Mouse (Mus musculus): ENCODE results near the gene Tmem221. TPM values are rescaled to one million over a fixed set of nuclear protein-coding genes. Genes with fewer than 3 reads are reported as not detected.

Gene Tmem221
- polyA plus RNA-seq, 1 experiment, result 15.9 TPM

- TF ChIP-seq CTCF (IDR thresholded peaks at IDR 0.05; ENCODE audit: low read depth, low read length) (peak; percentile 91), POLR2A (IDR thresholded peaks at IDR 0.05; ENCODE audit: borderline replicate concordance, low read depth, low read length) (no peak)
- Histone ChIP-seq H3K27ac (ENCODE audit: insufficient read depth, low read depth, low read length) (no peak overlapping the region), H3K4me1 (ENCODE audit: control insufficient read depth, insufficient read depth, low read length) (peaks cover 25% of the 10 kb centered on the region), H3K4me3 (ENCODE audit: insufficient read depth, low read length) (no peak overlapping the region)
Measured at GRCm38 (mm10) chr8:71595862-71596261, 37.2 kb upstream of the Tmem221 start.

GRCm38 (mm10) chr8:71594324-71594722, 35.7 kb upstream of the Tmem221 start:
- Histone ChIP-seq H3K4me1 (ENCODE audit: control insufficient read depth, insufficient read depth, low read length) (peaks cover 30% of the 10 kb centered on the region), H3K4me3 (ENCODE audit: insufficient read depth, low read length) (no peak overlapping the region), H3K27ac (ENCODE audit: insufficient read depth, low read depth, low read length) (no peak overlapping the region)
- TF ChIP-seq CTCF (IDR thresholded peaks at IDR 0.05; ENCODE audit: low read depth, low read length) (no peak), POLR2A (IDR thresholded peaks at IDR 0.05; ENCODE audit: borderline replicate concordance, low read depth, low read length) (no peak)

GRCm38 (mm10) chr8:71593556-71594323, 35.1 kb upstream of the Tmem221 start:
- no peak for TF ChIP-seq CTCF (IDR thresholded peaks at IDR 0.05; ENCODE audit: low read depth, low read length)
- no peak for TF ChIP-seq POLR2A (IDR thresholded peaks at IDR 0.05; ENCODE audit: borderline replicate concordance, low read depth, low read length)
- no peak overlapping the region for H3K4me3 ChIP-seq (ENCODE audit: insufficient read depth, low read length)
- peaks cover 30% of the 10 kb centered on the region for H3K4me1 ChIP-seq (ENCODE audit: control insufficient read depth, insufficient read depth, low read length)
- no peak overlapping the region for H3K27ac ChIP-seq (ENCODE audit: insufficient read depth, low read depth, low read length)

GRCm38 (mm10) chr8:71592374-71593170, 33.9 kb upstream of the Tmem221 start:
- H3K4me3 ChIP-seq (ENCODE audit: insufficient read depth, low read length), result peak overlapping the region; percentile 92
- peak overlapping the region; percentile 92 for H3K27ac ChIP-seq (ENCODE audit: insufficient read depth, low read depth, low read length)
- TF ChIP-seq CTCF (IDR thresholded peaks at IDR 0.05; ENCODE audit: low read depth, low read length) (peak; percentile 28; the same call in 1 of the 2 replicates), POLR2A (IDR thresholded peaks at IDR 0.05; ENCODE audit: borderline replicate concordance, low read depth, low read length) (no peak)
- peaks cover 30% of the 10 kb centered on the region for H3K4me1 ChIP-seq (ENCODE audit: control insufficient read depth, insufficient read depth, low read length)

GRCm38 (mm10) chr8:71591471-71592373, 33.1 kb upstream of the Tmem221 start, which contains the start of gene Pgls:
Gene Pgls, plus strand, starts transcription at chr8:71592176.
- TF ChIP-seq CTCF (IDR thresholded peaks at IDR 0.05; ENCODE audit: low read depth, low read length) (no peak), POLR2A (IDR thresholded peaks at IDR 0.05; ENCODE audit: borderline replicate concordance, low read depth, low read length) (peak; percentile 2; the same call in 1 of the 2 replicates)
- peaks cover 26% of the 10 kb centered on the region for H3K4me1 ChIP-seq (ENCODE audit: control insufficient read depth, insufficient read depth, low read length)
- peak within 1 kb of the TSS; percentile 92 for H3K4me3 ChIP-seq (ENCODE audit: insufficient read depth, low read length)
- peak within 1 kb of the TSS; percentile 92 for H3K27ac ChIP-seq (ENCODE audit: insufficient read depth, low read depth, low read length)

GRCm38 (mm10) chr8:71591017-71591416, 32.3 kb upstream of the Tmem221 start:
- H3K4me1 ChIP-seq (ENCODE audit: control insufficient read depth, insufficient read depth, low read length), result peaks cover 20% of the 10 kb centered on the region
- TF ChIP-seq CTCF (IDR thresholded peaks at IDR 0.05; ENCODE audit: low read depth, low read length) (no peak), POLR2A (IDR thresholded peaks at IDR 0.05; ENCODE audit: borderline replicate concordance, low read depth, low read length) (no peak)
- H3K4me3 ChIP-seq (ENCODE audit: insufficient read depth, low read length), result peak overlapping the region; percentile 92
- peak overlapping the region; percentile 70; the same call in 1 of the 2 replicates for H3K27ac ChIP-seq (ENCODE audit: insufficient read depth, low read depth, low read length)

- Histone ChIP-seq H3K4me1 (ENCODE audit: control insufficient read depth, insufficient read depth, low read length) (peaks cover 17% of the 10 kb centered on the region), H3K27ac (ENCODE audit: insufficient read depth, low read depth, low read length) (no peak overlapping the region), H3K4me3 (ENCODE audit: insufficient read depth, low read length) (no peak overlapping the region)
- no peak for TF ChIP-seq CTCF (IDR thresholded peaks at IDR 0.05; ENCODE audit: low read depth, low read length)
- no peak for TF ChIP-seq POLR2A (IDR thresholded peaks at IDR 0.05; ENCODE audit: borderline replicate concordance, low read depth, low read length)
Measured at GRCm38 (mm10) chr8:71588762-71589161, 30.1 kb upstream of the Tmem221 start.

- peaks cover 15% of the 10 kb centered on the region for H3K4me1 ChIP-seq (ENCODE audit: control insufficient read depth, insufficient read depth, low read length)
Measured at GRCm38 (mm10) chr8:71586891-71587290, 28.2 kb upstream of the Tmem221 start.

GRCm38 (mm10) chr8:71580201-71580600, 21.5 kb upstream of the Tmem221 start:
- TF ChIP-seq CTCF (IDR thresholded peaks at IDR 0.05; ENCODE audit: low read depth, low read length) (no peak), POLR2A (IDR thresholded peaks at IDR 0.05; ENCODE audit: borderline replicate concordance, low read depth, low read length) (no peak)
- H3K4me1 ChIP-seq (ENCODE audit: control insufficient read depth, insufficient read depth, low read length), result peaks cover 30% of the 10 kb centered on the region
- peak overlapping the region; percentile 62 for H3K4me3 ChIP-seq (ENCODE audit: insufficient read depth, low read length)
- H3K27ac ChIP-seq (ENCODE audit: insufficient read depth, low read depth, low read length), result peak overlapping the region; percentile 97

More at GRCm38 (mm10) chr8:71586891-71587290, 28.2 kb upstream of the Tmem221 start:
- Histone ChIP-seq H3K27ac (ENCODE audit: insufficient read depth, low read depth, low read length) (no peak overlapping the region), H3K4me3 (ENCODE audit: insufficient read depth, low read length) (no peak overlapping the region)
- TF ChIP-seq CTCF (IDR thresholded peaks at IDR 0.05; ENCODE audit: low read depth, low read length), result peak; percentile 61
- TF ChIP-seq POLR2A (IDR thresholded peaks at IDR 0.05; ENCODE audit: borderline replicate concordance, low read depth, low read length), result no peak
